ENCODE assay signal across 8 mouse cellular contexts in genomic region chr6:84272520-84273311, GRCm38 (mm10).
DNase-seq lines count a peak whose midpoint lies in the region; ATAC-seq and TF ChIP-seq lines count a peak whose summit lies in the region.

No protein-coding gene starts in this region.

- H3K4me1 ChIP-seq in heart, adult 2 months (ENCODE audit: control insufficient read depth, insufficient read depth, low read length), result peaks cover 17% of the 10 kb centered on the region
- H3K4me1 ChIP-seq in heart, embryonic 11.5 days (ENCODE audit: control insufficient read depth, insufficient read depth, low read length), result peaks cover 6% of the 10 kb centered on the region; the same call in 1 of the 2 replicates
- peaks cover 9% of the 10 kb centered on the region for H3K4me1 ChIP-seq in hindbrain, embryonic 16.5 days (ENCODE audit: control insufficient read depth, insufficient read depth, low read depth, low read length)
- peaks cover 24% of the 10 kb centered on the region for H3K4me1 ChIP-seq in neural tube, embryonic 12.5 days

- no peaks in the 10 kb centered on the region for H3K27me3 ChIP-seq in heart, adult 2 months (ENCODE audit: control insufficient read depth, insufficient read depth, low read length)
- H3K27me3 ChIP-seq in heart, embryonic 11.5 days (ENCODE audit: control insufficient read depth, insufficient read depth, low read length), result peaks cover 1% of the 10 kb centered on the region; the same call in 1 of the 2 replicates
- H3K27me3 ChIP-seq in hindbrain, embryonic 16.5 days (replicated peaks; ENCODE audit: control insufficient read depth, insufficient read depth, low read length), result no peaks in the 10 kb centered on the region
- no peaks in the 10 kb centered on the region for H3K27me3 ChIP-seq in neural tube, embryonic 12.5 days (replicated peaks)

- ATAC-seq in heart, embryonic 11.5 days (replicated peaks; ENCODE audit: insufficient number of reproducible peaks, low FRiP score, low TSS enrichment), result no peak
- ATAC-seq in hindbrain, embryonic 16.5 days, result peak; percentile 88
- peak; percentile 96 for ATAC-seq in neural tube, embryonic 12.5 days (ENCODE audit: low FRiP score, low read depth)
- ATAC-seq in CD4-positive, CD25-positive, alpha-beta regulatory T cell, adult 4 months, result no peak

- H3K9ac ChIP-seq in heart, adult 2 months (ENCODE audit: low read depth, low read length), result no peak overlapping the region
- H3K9ac ChIP-seq in heart, embryonic 11.5 days (ENCODE audit: low read depth, low read length), result no peak overlapping the region
- no peak overlapping the region for H3K9ac ChIP-seq in hindbrain, embryonic 16.5 days (ENCODE audit: low read depth, low read length)
- no peak overlapping the region for H3K9ac ChIP-seq in neural tube, embryonic 12.5 days

- TF ChIP-seq EP300 in heart, adult 2 months (IDR thresholded peaks at IDR 0.05; ENCODE audit: insufficient read depth, low read depth, low read length), result no peak

- H3K9me3 ChIP-seq in heart, embryonic 11.5 days (replicated peaks; ENCODE audit: control insufficient read depth, low read length), result no peaks in the 10 kb centered on the region
- H3K9me3 ChIP-seq in hindbrain, embryonic 16.5 days (ENCODE audit: control insufficient read depth, low read length), result no peaks in the 10 kb centered on the region
- no peaks in the 10 kb centered on the region for H3K9me3 ChIP-seq in neural tube, embryonic 12.5 days

- H3K27ac ChIP-seq in heart, adult 2 months, result peak overlapping the region; percentile 33; the same call in 1 of the 2 replicates
- no peak overlapping the region for H3K27ac ChIP-seq in heart, embryonic 11.5 days (ENCODE audit: low read depth, low read length)
- peak overlapping the region; percentile 50; the same call in 1 of the 2 replicates for H3K27ac ChIP-seq in hindbrain, embryonic 16.5 days (ENCODE audit: low read depth, low read length)
- no peak overlapping the region for H3K27ac ChIP-seq in neural tube, embryonic 12.5 days

- TF ChIP-seq CTCF in heart, adult 2 months (IDR thresholded peaks at IDR 0.05), result peak; percentile 28

- H3K36me3 ChIP-seq in heart, adult 2 months (ENCODE audit: control insufficient read depth, insufficient read depth, low read length), result no peaks in the 10 kb centered on the region
- H3K36me3 ChIP-seq in heart, embryonic 11.5 days (ENCODE audit: control insufficient read depth, insufficient read depth, low read length), result no peaks in the 10 kb centered on the region
- H3K36me3 ChIP-seq in hindbrain, embryonic 16.5 days (ENCODE audit: control insufficient read depth, insufficient read depth, low read length), result no peaks in the 10 kb centered on the region
- no peaks in the 10 kb centered on the region for H3K36me3 ChIP-seq in neural tube, embryonic 12.5 days

- WGBS in heart, adult 2 months, result 70% methylated on average over 6 of the region's 6 CpGs
- 82% methylated on average over 6 of the region's 6 CpGs for WGBS in heart, embryonic 11.5 days (ENCODE audit: insufficient replicate concordance)
- WGBS in hindbrain, embryonic 16.5 days, result 51% methylated on average over 6 of the region's 6 CpGs
- WGBS in neural tube, embryonic 12.5 days, result 34% methylated on average over 6 of the region's 6 CpGs

- no peak for TF ChIP-seq POLR2A in heart, adult 2 months (IDR thresholded peaks at IDR 0.05; ENCODE audit: insufficient read depth, low read depth, low read length)

- no peaks in the 10 kb centered on the region for H3K79me2 ChIP-seq in heart, adult 2 months (replicated peaks; ENCODE audit: control insufficient read depth, insufficient read depth, low read length)

- DNase-seq in heart, adult 2 months, result peak in 1 of 2 experiments; percentile 63
- DNase-seq in embryo, embryonic 9.5 days (ENCODE audit: extremely low spot score), result peak; percentile 41
- peak; percentile 51 to 54 for DNase-seq in layer of hippocampus, postnatal 14 days (ENCODE audit: low spot score in 2 of 2)
- DNase-seq in cerebellum, adult 18-20 months, result no peak

- H3K4me2 ChIP-seq in heart, embryonic 11.5 days, result no peak overlapping the region
- no peak overlapping the region for H3K4me2 ChIP-seq in hindbrain, embryonic 16.5 days (ENCODE audit: low read length)
- H3K4me2 ChIP-seq in neural tube, embryonic 12.5 days (replicated peaks), result peak overlapping the region; percentile 30; the same call in 1 of the 2 replicates

- intact Hi-C loops in heart, adult 2 months (cut with DNase I), result loop anchor here (5.0 to 10.0 kb wide), 2 partner anchors 45 to 178 kb away; no protein-coding TSS in a partner anchor

- H3K4me3 ChIP-seq in heart, adult 2 months, result no peak overlapping the region
- no peak overlapping the region for H3K4me3 ChIP-seq in heart, embryonic 11.5 days (ENCODE audit: low read depth, low read length)
- H3K4me3 ChIP-seq in hindbrain, embryonic 16.5 days (ENCODE audit: low read length), result no peak overlapping the region
- H3K4me3 ChIP-seq in neural tube, embryonic 12.5 days, result no peak overlapping the region

Comparison
In these comparisons a context has a peak if more than half of its experiments do, and no peak if none do; other contexts are left out.
1. H3K27ac ChIP-seq: peak in heart, adult 2 months (single experiment) and hindbrain, embryonic 16.5 days (single experiment); none in heart, embryonic 11.5 days (single experiment) and neural tube, embryonic 12.5 days (single experiment).
2. DNase-seq: peak in embryo, embryonic 9.5 days (single experiment) and layer of hippocampus, postnatal 14 days (2 of 2); none in cerebellum, adult 18-20 months (0 of 2).
3. ATAC-seq: peak in hindbrain, embryonic 16.5 days (single experiment) and neural tube, embryonic 12.5 days (single experiment); none in heart, embryonic 11.5 days (single experiment) and CD4-positive, CD25-positive, alpha-beta regulatory T cell, adult 4 months (single experiment).